Mouse (Mus musculus) subcutaneous adipose tissue, adult 2 months (tissue): Measurements from ENCODE around the gene Tacr2. TPM values are rescaled to one million over a fixed set of nuclear protein-coding genes. Genes with fewer than 3 reads are reported as not detected.

ENCODE experiments used
- polyA plus RNA-seq: library from polyadenylated mRNA; depleted of rRNA; stranded (reverse); fragments of >200 nt; gene quantifications from 2 replicates; pipeline ENCODE4 v1.2.3, GENCODE M21; 2012; ENCODE audit warnings: low replicate concordance; rRNA removed

Gene Tacr2
- 0.04 TPM in 1 of 2 replicates, not detected in the other for polyA plus RNA-seq

GRCm38 (mm10) chr10:62252000-62252488, at the start of gene Tacr2:
Gene Tacr2, plus strand, starts transcription at chr10:62252438.

DNA sequence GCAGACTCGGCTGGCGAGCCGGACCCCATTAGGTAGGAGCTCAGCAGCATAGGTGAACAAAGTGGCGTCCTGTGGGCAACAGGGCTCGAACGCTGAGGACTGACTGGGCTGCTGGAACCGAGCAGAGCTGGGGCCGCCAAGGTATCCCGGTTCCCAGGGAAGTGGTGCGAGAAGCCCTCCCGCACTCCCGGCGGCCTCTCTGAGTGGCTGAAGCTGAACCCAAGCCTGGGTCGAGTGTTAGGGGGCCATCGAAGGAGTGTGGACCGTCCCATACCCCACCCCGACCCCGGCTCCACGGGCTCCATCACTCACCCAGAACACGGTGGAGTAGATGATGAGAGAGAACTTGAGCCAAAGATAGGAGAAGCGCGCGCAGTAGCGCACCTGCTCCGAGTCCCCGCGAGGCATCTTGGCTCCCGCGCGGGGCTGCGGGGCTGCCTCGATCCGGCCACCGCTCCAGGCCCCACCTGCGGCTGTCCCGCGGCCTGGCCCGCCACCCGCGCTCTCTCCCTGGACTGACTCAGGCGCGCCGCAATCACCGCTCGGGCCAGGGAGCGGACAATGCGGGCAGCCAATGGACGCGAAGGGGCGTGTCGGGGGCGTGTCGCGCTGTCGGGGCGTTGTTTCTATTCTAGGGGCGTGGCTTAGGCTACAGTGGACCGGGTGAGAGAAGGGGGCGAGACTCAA, 21.4 kb upstream of the Tacr2 start, which contains the start of gene Tspan15:
Gene Tspan15 (minus strand): TSS at position 544 of the 687 bp plus-strand sequence.

Other genes starting within 250 kb of the Tacr2 start
- not detected in 2 replicates for gene Neurog3, start 119.3 kb upstream of the Tacr2 start, polyA plus RNA-seq
- gene Fam241b, start 108.5 kb upstream of the Tacr2 start, polyA plus RNA-seq = 1.9 and 4.6 TPM in 2 replicates
- gene Tspan15, start 21.2 kb upstream of the Tacr2 start, polyA plus RNA-seq = 52.3 and 86.1 TPM in 2 replicates
- 17.7 and 40.6 TPM in 2 replicates for gene Hk1, start 127.5 kb downstream of the Tacr2 start, polyA plus RNA-seq
- 0.10 and 0.14 TPM in 2 replicates for gene Hkdc1, start 170.1 kb downstream of the Tacr2 start, polyA plus RNA-seq
- 0.06 and 0.24 TPM in 2 replicates for gene 4930507D05Rik, start 197.1 kb downstream of the Tacr2 start, polyA plus RNA-seq
- 24.0 and 26.5 TPM in 2 replicates for gene Supv3l1, start 197.3 kb downstream of the Tacr2 start, polyA plus RNA-seq
- 17.2 and 18.9 TPM in 2 replicates for gene Vps26a, start 234.4 kb downstream of the Tacr2 start, polyA plus RNA-seq